Mouse (Mus musculus): ENCODE data around the gene Actr2. TPM values are rescaled to one million over a fixed set of nuclear protein-coding genes. Genes with fewer than 3 reads are reported as not detected.
"Not testable (repeated sequence)": the region's sequence is repeated elsewhere in the genome, so short reads cannot be mapped to it uniquely, and the experiment has no call there.

Gene Actr2
- polyA plus RNA-seq, 1 experiment from 2014 or later, result 127 TPM

DNA sequence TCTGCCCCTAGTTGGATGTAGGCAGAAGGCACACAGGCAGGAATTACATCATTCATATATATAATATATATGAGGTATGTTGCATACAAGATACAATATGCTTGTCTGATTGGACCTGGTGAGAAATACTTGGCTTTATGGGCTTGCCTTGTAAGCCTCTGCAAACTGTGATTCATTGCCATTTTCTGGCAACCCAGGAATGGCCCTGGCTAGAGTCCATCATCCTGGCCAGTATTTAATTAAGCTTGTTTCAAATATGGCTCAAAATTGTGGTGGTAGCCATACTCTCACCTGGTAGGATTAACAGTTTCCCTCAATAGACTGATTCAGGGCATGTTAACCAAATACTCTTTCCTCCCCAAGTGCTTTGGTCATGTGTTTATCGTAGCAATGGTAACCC lies 46.6 kb downstream of the Actr2 start:
- H3K4me2 ChIP-seq, result no peak overlapping the region
- no peak overlapping the region for H3K4me3 ChIP-seq (replicated peaks)
- no peaks in the 10 kb centered on the region for H3K4me1 ChIP-seq
- H3K27me3 ChIP-seq (replicated peaks), result no peaks in the 10 kb centered on the region
- ATAC-seq (ENCODE audit: insufficient read depth, low FRiP score, low read depth), result no peak
- no peak overlapping the region for H3K9ac ChIP-seq
- H3K9me3 ChIP-seq, result no peaks in the 10 kb centered on the region
- peaks cover 22% of the 10 kb centered on the region; the same call in 1 of the 2 replicates for H3K36me3 ChIP-seq
- WGBS, result 87% methylated on average over 1 of the region's 1 CpGs
- no peak overlapping the region for H3K27ac ChIP-seq

DNA sequence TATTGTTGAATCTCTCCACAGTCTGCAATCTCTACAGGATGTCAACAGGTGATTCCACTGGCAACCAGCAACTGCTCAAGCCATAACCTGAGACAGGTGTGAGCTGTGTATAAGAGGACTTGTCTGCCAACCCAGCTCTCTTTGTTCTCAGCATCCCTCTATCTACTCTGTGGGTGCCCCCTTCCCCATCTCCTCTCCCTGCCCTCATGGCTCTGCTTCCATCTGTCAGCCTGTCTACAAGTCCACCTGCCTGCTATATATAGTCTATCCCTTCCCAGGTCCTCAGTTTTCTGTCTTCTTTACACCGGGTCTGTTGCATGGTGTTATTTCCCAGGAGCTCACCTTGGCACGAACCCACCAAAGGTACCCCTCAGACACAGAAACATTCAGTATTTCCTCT lies 47.8 kb downstream of the Actr2 start:
- 90% methylated on average over 2 of the region's 2 CpGs for WGBS
- Histone ChIP-seq H3K9me3 (no peaks in the 10 kb centered on the region), H3K4me1 (no peaks in the 10 kb centered on the region), H3K4me2 (no peak overlapping the region), H3K4me3 (replicated peaks) (no peak overlapping the region), H3K27ac (no peak overlapping the region), H3K36me3 (peaks cover 19% of the 10 kb centered on the region; the same call in 1 of the 2 replicates), H3K9ac (no peak overlapping the region), H3K27me3 (replicated peaks) (no peaks in the 10 kb centered on the region)
- ATAC-seq (ENCODE audit: insufficient read depth, low FRiP score, low read depth), result no peak

DNA sequence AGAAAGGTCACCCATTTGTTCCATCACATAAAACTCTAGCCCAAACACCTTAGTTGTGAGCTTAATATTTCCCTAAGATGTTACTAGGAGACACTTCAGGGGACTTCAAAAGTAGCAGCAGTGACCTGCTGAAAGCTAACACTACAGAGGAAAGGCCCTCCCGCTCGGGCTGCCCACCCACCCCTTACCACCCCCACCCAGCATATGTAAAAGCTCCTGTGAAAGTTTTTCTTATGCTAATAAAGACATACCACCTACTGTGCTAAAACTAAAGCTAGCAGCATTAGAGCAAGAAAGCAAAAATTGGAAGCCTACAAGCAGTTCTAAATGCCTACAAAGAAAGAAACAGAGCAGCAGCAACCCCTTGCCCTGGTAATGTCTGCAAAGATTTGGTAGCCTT lies 48.6 kb downstream of the Actr2 start:
- not testable (repeated sequence) for H3K4me1 ChIP-seq; H3K27me3 ChIP-seq (replicated peaks); H3K9me3 ChIP-seq; H3K27ac ChIP-seq; H3K4me2 ChIP-seq; H3K4me3 ChIP-seq (replicated peaks); ATAC-seq (ENCODE audit: insufficient read depth, low FRiP score, low read depth); H3K9ac ChIP-seq
- 62% methylated on average over 2 of the region's 2 CpGs for WGBS
- H3K36me3 ChIP-seq, result peaks cover 20% of the 10 kb centered on the region; the same call in 1 of the 2 replicates

- not testable (repeated sequence) for H3K4me2 ChIP-seq; H3K27ac ChIP-seq; H3K27me3 ChIP-seq (replicated peaks); H3K4me3 ChIP-seq (replicated peaks); H3K9me3 ChIP-seq; ATAC-seq (ENCODE audit: insufficient read depth, low FRiP score, low read depth); H3K4me1 ChIP-seq; H3K9ac ChIP-seq
- peaks cover 24% of the 10 kb centered on the region; the same call in 1 of the 2 replicates for H3K36me3 ChIP-seq
- WGBS, result 83% methylated on average over 9 of the region's 9 CpGs
Observed at GRCm38 (mm10) chr11:20062801-20063200, 49.9 kb downstream of the Actr2 start.

DNA sequence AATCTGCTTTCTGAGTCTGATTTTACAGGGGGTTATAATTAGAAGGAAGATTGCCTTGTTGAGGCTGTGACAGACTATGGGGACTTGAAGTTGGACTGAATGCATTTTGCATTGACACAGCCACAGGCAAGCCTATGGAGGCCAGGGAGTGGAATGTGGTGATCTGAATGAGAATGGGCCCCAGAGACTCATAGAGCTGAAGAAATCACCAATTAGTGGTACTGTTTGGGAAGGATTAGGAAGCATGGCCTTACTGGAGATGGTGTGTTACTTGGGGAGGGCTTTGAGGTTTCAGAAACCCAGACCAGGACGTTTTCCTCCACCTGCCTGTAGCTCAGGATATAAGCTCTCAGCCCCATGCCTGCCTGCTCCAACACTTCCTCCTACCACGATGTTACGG lies 53.0 kb downstream of the Actr2 start:
- ATAC-seq (ENCODE audit: insufficient read depth, low FRiP score, low read depth), result no peak
- H3K36me3 ChIP-seq, result peaks cover 22% of the 10 kb centered on the region; the same call in 1 of the 2 replicates
- no peak overlapping the region for H3K27ac ChIP-seq
- H3K9ac ChIP-seq, result no peak overlapping the region
- no peak overlapping the region for H3K4me2 ChIP-seq
- 87% methylated on average over 3 of the region's 3 CpGs for WGBS
- no peaks in the 10 kb centered on the region for H3K9me3 ChIP-seq
- H3K4me3 ChIP-seq (replicated peaks), result no peak overlapping the region
- no peaks in the 10 kb centered on the region for H3K4me1 ChIP-seq
- no peaks in the 10 kb centered on the region for H3K27me3 ChIP-seq (replicated peaks)

DNA sequence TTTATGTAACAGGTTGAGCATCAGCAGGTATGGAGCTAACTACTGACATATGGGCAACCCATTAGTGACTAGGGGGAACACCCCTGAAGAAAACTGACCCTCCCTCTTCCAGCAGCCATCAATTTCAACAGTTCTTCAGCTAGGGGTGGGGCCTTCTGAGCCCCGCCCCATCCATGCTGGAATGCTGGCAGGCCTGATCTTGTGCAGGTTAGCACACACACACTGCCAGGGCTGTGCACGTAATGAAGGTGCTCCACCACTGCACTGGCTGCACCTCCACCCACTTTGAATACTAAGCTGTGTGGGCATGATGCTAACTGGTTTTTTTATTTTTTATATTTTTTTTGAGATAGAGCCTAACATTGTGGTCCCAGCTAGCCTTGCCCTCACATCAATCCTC lies 55.3 kb downstream of the Actr2 start:
- H3K27ac ChIP-seq, result no peak overlapping the region
- no peaks in the 10 kb centered on the region for H3K27me3 ChIP-seq (replicated peaks)
- no peak overlapping the region for H3K4me2 ChIP-seq
- no peak overlapping the region for H3K9ac ChIP-seq
- no peaks in the 10 kb centered on the region for H3K4me1 ChIP-seq
- H3K9me3 ChIP-seq, result no peaks in the 10 kb centered on the region
- 78% methylated on average over 2 of the region's 2 CpGs for WGBS
- H3K4me3 ChIP-seq (replicated peaks), result no peak overlapping the region
- peaks cover 20% of the 10 kb centered on the region; the same call in 1 of the 2 replicates for H3K36me3 ChIP-seq
- no peak for ATAC-seq (ENCODE audit: insufficient read depth, low FRiP score, low read depth)

- H3K9me3 ChIP-seq, result no peaks in the 10 kb centered on the region
- H3K4me1 ChIP-seq, result no peaks in the 10 kb centered on the region
- H3K9ac ChIP-seq, result no peak overlapping the region
- H3K36me3 ChIP-seq, result peaks cover 16% of the 10 kb centered on the region; the same call in 1 of the 2 replicates
- 82% methylated on average over 1 of the region's 1 CpGs for WGBS
- H3K27me3 ChIP-seq (replicated peaks), result no peaks in the 10 kb centered on the region
- H3K27ac ChIP-seq, result no peak overlapping the region
- no peak overlapping the region for H3K4me2 ChIP-seq
- H3K4me3 ChIP-seq (replicated peaks), result no peak overlapping the region
- no peak for ATAC-seq (ENCODE audit: insufficient read depth, low FRiP score, low read depth)
Observed at GRCm38 (mm10) chr11:20056168-20056567, 56.5 kb downstream of the Actr2 start.

DNA sequence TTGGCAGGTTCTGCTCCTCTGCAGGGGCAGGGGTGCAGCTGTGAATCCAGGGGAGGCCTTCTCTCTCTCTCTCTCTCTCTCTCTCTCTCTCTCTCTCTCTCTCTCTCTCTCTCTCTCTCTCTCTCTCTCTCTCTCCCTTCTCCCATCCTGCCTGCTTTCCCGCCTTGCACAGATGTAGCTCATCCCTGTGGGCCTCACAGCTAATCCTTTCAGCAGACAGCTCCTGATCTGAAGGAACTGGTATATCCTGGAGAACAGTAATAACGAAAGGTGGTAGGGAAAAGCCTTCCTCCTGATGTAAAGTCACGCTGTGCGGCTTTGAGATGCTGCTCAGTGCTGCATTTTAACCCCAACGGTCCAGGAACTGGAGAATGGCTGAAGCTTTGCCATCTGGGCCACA lies 58.1 kb downstream of the Actr2 start:
- Histone ChIP-seq H3K4me1 (no peaks in the 10 kb centered on the region), H3K9ac (no peak overlapping the region), H3K9me3 (no peaks in the 10 kb centered on the region), H3K27ac (no peak overlapping the region), H3K4me2 (no peak overlapping the region), H3K27me3 (replicated peaks) (no peaks in the 10 kb centered on the region), H3K4me3 (replicated peaks) (no peak overlapping the region), H3K36me3 (peaks cover 13% of the 10 kb centered on the region; the same call in 1 of the 2 replicates)
- ATAC-seq (ENCODE audit: insufficient read depth, low FRiP score, low read depth), result no peak
- WGBS, result 44% methylated on average over 5 of the region's 5 CpGs

GRCm38 (mm10) chr11:20053951-20054350 lies 58.8 kb downstream of the Actr2 start:
- Histone ChIP-seq H3K9ac (no peak overlapping the region), H3K9me3 (no peaks in the 10 kb centered on the region), H3K4me3 (replicated peaks) (no peak overlapping the region), H3K27ac (no peak overlapping the region), H3K4me1 (no peaks in the 10 kb centered on the region), H3K36me3 (peaks cover 8% of the 10 kb centered on the region; the same call in 1 of the 2 replicates), H3K27me3 (replicated peaks) (no peaks in the 10 kb centered on the region), H3K4me2 (no peak overlapping the region)
- no peak for ATAC-seq (ENCODE audit: insufficient read depth, low FRiP score, low read depth)
- 73% methylated on average over 3 of the region's 3 CpGs for WGBS

GRCm38 (mm10) chr11:20052814-20053536 lies 59.7 kb downstream of the Actr2 start:
- no peaks in the 10 kb centered on the region for H3K4me1 ChIP-seq
- no peaks in the 10 kb centered on the region for H3K9me3 ChIP-seq
- H3K4me2 ChIP-seq, result no peak overlapping the region
- H3K4me3 ChIP-seq (replicated peaks), result no peak overlapping the region
- H3K36me3 ChIP-seq, result peaks cover 5% of the 10 kb centered on the region; the same call in 1 of the 2 replicates
- H3K27ac ChIP-seq, result no peak overlapping the region
- no peak overlapping the region for H3K9ac ChIP-seq
- no peaks in the 10 kb centered on the region for H3K27me3 ChIP-seq (replicated peaks)
- no peak for ATAC-seq (ENCODE audit: insufficient read depth, low FRiP score, low read depth)
- WGBS, result 53% methylated on average over 13 of the region's 13 CpGs

DNA sequence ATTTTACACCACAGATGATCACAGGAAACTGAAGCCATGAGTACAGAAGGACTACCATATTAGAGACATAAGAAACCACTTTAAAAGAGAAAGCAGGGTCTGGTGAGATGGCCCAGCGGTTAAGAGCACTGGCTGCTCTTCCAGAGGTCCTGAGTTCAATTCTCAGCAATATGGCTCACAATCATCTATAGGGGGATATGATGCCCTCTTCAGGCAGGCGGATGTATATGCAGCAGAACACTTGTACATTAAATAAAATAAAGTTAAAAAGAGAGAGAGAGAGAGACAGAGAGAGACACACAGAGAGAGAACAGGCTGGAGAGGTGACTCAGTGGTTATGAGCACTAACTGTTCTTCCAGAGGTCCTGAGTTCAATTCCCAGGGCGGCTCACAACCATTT lies 67.1 kb downstream of the Actr2 start:
- Histone ChIP-seq H3K4me1 (peaks cover 7% of the 10 kb centered on the region; the same call in 1 of the 2 replicates), H3K36me3 (no peaks in the 10 kb centered on the region), H3K9me3 (no peaks in the 10 kb centered on the region), H3K9ac (no peak overlapping the region), H3K27me3 (replicated peaks) (no peaks in the 10 kb centered on the region), H3K27ac (no peak overlapping the region), H3K4me2 (no peak overlapping the region), H3K4me3 (replicated peaks) (no peak overlapping the region)
- WGBS, result 77% methylated on average over 3 of the region's 3 CpGs
- ATAC-seq (ENCODE audit: insufficient read depth, low FRiP score, low read depth), result no peak

- H3K27me3 ChIP-seq (replicated peaks), result no peaks in the 10 kb centered on the region
- H3K27ac ChIP-seq, result no peak overlapping the region
- no peak overlapping the region for H3K4me2 ChIP-seq
- H3K4me1 ChIP-seq, result peaks cover 7% of the 10 kb centered on the region; the same call in 1 of the 2 replicates
- H3K36me3 ChIP-seq, result no peaks in the 10 kb centered on the region
- no peak overlapping the region for H3K4me3 ChIP-seq (replicated peaks)
- no peaks in the 10 kb centered on the region for H3K9me3 ChIP-seq
- no peak; the same call in 1 of the 2 replicates for ATAC-seq (ENCODE audit: insufficient read depth, low FRiP score, low read depth)
- H3K9ac ChIP-seq, result no peak overlapping the region
- 82% methylated on average over 4 of the region's 4 CpGs for WGBS
Observed at GRCm38 (mm10) chr11:20043256-20043655, 69.5 kb downstream of the Actr2 start.
